Mouse (Mus musculus) lung, adult 2 months (tissue): ENCODE results near the gene Pbx4. TPM values are rescaled to one million over a fixed set of nuclear protein-coding genes. Genes with fewer than 3 reads are reported as not detected.

Experiments
- DNase-seq: peaks from one replicate; pipeline ENCODE4 v3.0.0; 2022
- H3K4me1 ChIP-seq: fragments of 200-500 bp; 2 replicates; pipeline ENCODE4 v1.6.1; 2011; ENCODE audit warnings: low read length; ENCODE audit not compliant: control insufficient read depth, insufficient read depth
- H3K4me3 ChIP-seq: fragments of 200-500 bp; replicated peaks from 2 replicates; pipeline ENCODE3; 2011; ENCODE audit warnings: low read depth, mild to moderate bottlenecking, control low read depth, low read length; ENCODE audit errors: extremely low read depth
- CTCF ChIP-seq: fragments of 200-500 bp; IDR thresholded peaks from 2 replicates; pipeline ENCODE4 v1.5.1; 2011; ENCODE audit warnings: mild to moderate bottlenecking, low read length, control low read depth; ENCODE audit not compliant: insufficient read depth
- POLR2A ChIP-seq: fragments of 200-500 bp; IDR thresholded peaks from 2 replicates; pipeline ENCODE4 v1.6.1; 2011; ENCODE audit warnings: low read depth, mild to moderate bottlenecking, control low read depth, low read length, borderline replicate concordance; ENCODE audit errors: extremely low read depth
- WGBS: fragments of 180-500 bp; shearing (Covaris S2); methylation state at CpG from one replicate; pipeline ENCODE4 v1.1.7; 2018; 5-methylcytosine and 5-hydroxymethylcytosine counted together
- polyA plus RNA-seq: library from polyadenylated mRNA; depleted of rRNA; stranded (reverse); fragments of >200 nt; gene quantifications from 2 replicates; pipeline ENCODE4 v1.2.3, GENCODE M21; 2012

Pbx4 gene
- polyA plus RNA-seq, 1 experiment, result 5.5 TPM

GRCm38 (mm10) chr8:69796721-69797345, 35.5 kb upstream of the Pbx4 start:
- TF ChIP-seq POLR2A (no peak), CTCF (no peak)
- WGBS, result 94% methylated on average over 16 of the region's 16 CpGs
- no peak overlapping the region for H3K4me3 ChIP-seq
- DNase-seq, result no peak
- peaks cover 3% of the 10 kb centered on the region; the same call in 1 of the 2 replicates for H3K4me1 ChIP-seq

- 95% methylated on average over 10 of the region's 10 CpGs for whole genome bisulfite sequencing
Measured at GRCm38 (mm10) chr8:69797661-69798060, 34.6 kb upstream of the Pbx4 start.

DNA sequence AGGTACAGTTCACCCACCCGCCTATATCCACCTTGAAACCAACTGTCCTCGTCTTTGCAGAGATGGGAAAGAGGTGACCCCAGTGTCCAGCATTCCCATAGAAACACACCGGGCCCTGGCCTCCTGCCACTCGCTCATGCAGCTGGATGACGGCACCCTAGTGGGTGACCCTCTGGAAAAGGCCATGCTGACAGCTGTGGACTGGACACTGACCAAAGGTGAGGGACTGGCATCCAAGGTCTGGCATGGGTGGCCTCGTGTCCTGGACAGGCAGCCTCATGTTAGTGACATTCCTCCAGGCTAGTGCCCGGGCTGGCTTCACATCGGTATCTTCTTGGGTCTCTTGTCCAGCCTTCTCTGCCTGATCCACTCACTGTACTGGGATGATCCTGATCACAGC, 33.0 kb upstream of the Pbx4 start:
- 92% methylated on average over 8 of the region's 8 CpGs for WGBS
- Histone ChIP-seq H3K4me3 (no peak overlapping the region), H3K4me1 (no peaks in the 10 kb centered on the region)
- no peak for DNase-seq
- TF ChIP-seq CTCF, result no peak
- TF ChIP-seq POLR2A, result no peak

More at GRCm38 (mm10) chr8:69797661-69798060, 34.6 kb upstream of the Pbx4 start:
- Histone ChIP-seq H3K4me1 (no peaks in the 10 kb centered on the region), H3K4me3 (no peak overlapping the region)
- peak; percentile 1 for DNase-seq
- TF ChIP-seq POLR2A, result no peak
- no peak for TF ChIP-seq CTCF

DNA sequence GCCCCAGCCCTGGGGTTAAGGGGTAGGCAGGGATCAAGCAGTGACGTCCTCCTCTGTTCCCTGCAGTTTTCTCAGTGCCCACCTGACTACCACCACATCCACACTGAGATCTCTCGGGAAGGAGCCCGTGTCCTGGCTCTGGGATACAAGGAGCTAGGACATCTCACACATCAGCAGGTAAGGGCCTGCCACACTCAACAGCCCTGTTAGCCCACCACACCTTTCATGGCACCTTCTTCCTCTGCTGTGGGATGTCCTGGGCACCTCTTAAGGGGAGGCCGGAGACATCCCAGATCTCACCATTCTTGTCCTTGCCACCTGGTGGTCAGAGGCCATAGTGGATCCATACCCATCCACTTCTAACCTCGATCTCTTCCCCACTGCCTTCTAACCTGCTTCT, 32.3 kb upstream of the Pbx4 start:
- Histone ChIP-seq H3K4me1 (no peaks in the 10 kb centered on the region), H3K4me3 (no peak overlapping the region)
- 89% methylated on average over 5 of the region's 5 CpGs for WGBS
- no peak for DNase-seq
- no peak for TF ChIP-seq CTCF
- TF ChIP-seq POLR2A, result no peak

DNA sequence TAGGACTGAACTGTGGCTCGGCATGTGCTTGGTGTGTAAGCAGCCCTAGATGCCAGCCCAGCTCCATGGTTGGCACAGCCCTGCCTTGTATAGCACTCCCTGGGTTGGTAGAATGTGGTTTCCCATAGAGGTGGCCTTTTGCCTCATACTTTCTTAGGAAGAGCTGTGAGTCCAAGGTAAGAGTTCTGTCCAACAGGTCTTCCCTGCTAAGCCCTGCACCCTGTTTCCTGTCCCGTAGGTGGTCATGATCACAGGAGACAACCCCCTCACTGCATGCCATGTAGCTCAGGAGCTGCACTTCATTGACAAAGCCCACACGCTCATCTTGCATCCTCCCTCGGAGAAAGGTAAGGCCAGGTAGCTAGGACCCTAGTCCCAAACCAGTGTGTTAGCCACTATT, 30.5 kb upstream of the Pbx4 start:
- Histone ChIP-seq H3K4me3 (no peak overlapping the region), H3K4me1 (no peaks in the 10 kb centered on the region)
- 91% methylated on average over 4 of the region's 4 CpGs for WGBS
- no peak for DNase-seq
- TF ChIP-seq POLR2A (no peak), CTCF (no peak)

DNA sequence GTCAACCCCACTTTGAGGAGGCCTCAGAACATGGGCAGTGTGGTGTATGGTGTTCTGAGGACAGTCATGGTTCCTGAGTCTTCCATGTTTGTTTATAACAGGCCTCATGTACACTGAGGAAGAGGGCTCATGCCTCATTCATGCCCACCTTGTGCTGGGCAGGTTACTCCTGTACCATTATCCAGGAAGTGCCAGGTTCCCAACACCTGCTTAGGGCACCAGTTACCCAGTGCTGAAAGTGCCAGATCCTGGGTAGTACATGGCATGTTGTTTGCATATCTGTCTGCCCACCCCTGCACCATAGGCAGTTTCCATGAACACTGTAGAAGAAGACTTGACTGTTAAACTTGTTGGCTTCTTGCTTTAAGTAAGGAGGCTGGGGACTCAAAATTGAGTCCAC, 30.1 kb upstream of the Pbx4 start:
- Histone ChIP-seq H3K4me3 (no peak overlapping the region), H3K4me1 (no peaks in the 10 kb centered on the region)
- TF ChIP-seq CTCF, result no peak
- TF ChIP-seq POLR2A, result no peak
- no peak for DNase-seq

DNA sequence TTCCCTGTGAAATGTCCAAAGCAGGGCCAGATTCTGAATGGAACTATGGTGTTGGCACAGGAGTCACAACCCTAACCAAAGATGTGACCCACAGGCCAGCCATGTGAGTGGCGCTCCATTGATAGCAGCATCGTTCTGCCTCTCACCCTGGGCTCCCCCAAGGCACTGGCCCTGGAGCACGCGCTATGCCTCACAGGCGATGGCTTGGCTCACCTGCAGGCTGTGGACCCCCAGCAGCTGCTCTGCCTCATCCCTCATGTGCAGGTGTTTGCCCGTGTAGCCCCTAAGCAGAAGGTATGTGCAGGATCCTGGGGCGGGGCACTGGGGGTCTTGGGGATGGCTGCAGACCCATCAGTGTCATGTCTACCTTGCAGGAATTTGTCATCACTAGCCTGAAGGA, 28.9 kb upstream of the Pbx4 start:
- Histone ChIP-seq H3K4me3 (no peak overlapping the region), H3K4me1 (0 out of 2 replicates have a peak, but pooled peaks cover 2% of the 10 kb centered on the region)
- WGBS, result 91% methylated on average over 7 of the region's 7 CpGs
- no peak for DNase-seq
- no peak for TF ChIP-seq POLR2A
- no peak for TF ChIP-seq CTCF

DNA sequence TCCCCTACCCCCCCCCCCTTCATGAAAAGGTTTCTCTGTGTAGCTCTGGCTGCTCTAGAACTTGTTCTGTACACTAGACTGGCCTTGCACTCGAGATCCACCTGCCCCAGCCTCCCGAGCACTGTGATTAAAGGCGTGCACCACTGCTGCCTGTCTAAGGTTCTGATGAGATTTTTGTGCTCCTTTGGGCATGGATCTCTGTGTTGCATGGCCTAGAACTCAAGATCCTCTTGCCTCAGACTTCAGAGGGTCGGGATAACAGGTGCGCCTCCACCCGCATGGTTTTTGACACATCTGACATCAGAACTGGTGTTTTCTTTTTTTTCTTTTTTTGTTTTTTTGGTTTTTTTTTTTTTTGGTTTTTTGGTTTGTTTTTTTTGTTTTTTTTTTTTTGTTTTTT, 27.8 kb upstream of the Pbx4 start:
- TF ChIP-seq CTCF (no peak), POLR2A (no peak)
- DNase-seq, result no peak
- whole genome bisulfite sequencing, result 90% methylated on average over 6 of the region's 6 CpGs
- peaks cover 7% of the 10 kb centered on the region for H3K4me1 ChIP-seq
- no peak overlapping the region for H3K4me3 ChIP-seq

- no peak for TF ChIP-seq CTCF
- TF ChIP-seq POLR2A, result no peak
- 96% methylated on average over 10 of the region's 10 CpGs for WGBS
- H3K4me3 ChIP-seq, result no peak overlapping the region
- peaks cover 7% of the 10 kb centered on the region for H3K4me1 ChIP-seq
- no peak for DNase-seq
Measured at GRCm38 (mm10) chr8:69805086-69805485, 27.2 kb upstream of the Pbx4 start.

GRCm38 (mm10) chr8:69805491-69805890, 26.8 kb upstream of the Pbx4 start:
- Histone ChIP-seq H3K4me3 (no peak overlapping the region), H3K4me1 (peaks cover 7% of the 10 kb centered on the region)
- DNase-seq, result no peak
- TF ChIP-seq POLR2A (no peak), CTCF (no peak)
- 86% methylated on average over 9 of the region's 9 CpGs for WGBS
